Mouse (Mus musculus) 3T3-L1 (cell line): ENCODE results near the gene Basp1.
"Not testable (repeated sequence)": the region's sequence is repeated elsewhere in the genome, so short reads cannot be mapped to it uniquely, and the experiment has no call there.

Source experiments
- DNase-seq: peaks from one replicate; pipeline ENCODE4 v3.0.0-alpha.2; 2015; ENCODE audit warnings: low read depth, low spot score

The Basp1 gene

GRCm38 (mm10) chr15:25413378-25413901, at the start of gene Basp1:
Gene Basp1 (minus strand): TSS chr15:25413764.
- DNase-seq = peak; percentile 58

GRCm38 (mm10) chr15:25463076-25463475, 49.5 kb upstream of the Basp1 start:
- not testable (repeated sequence) for DNase-seq

GRCm38 (mm10) chr15:25462056-25462762, 48.6 kb upstream of the Basp1 start:
- no peak for DNase-seq

- DNase-seq = peak; percentile 69
These were observed 46.3 kb upstream of the Basp1 start for GRCm38 (mm10) chr15:25459901-25460300.

GRCm38 (mm10) chr15:25457421-25457820, 43.9 kb upstream of the Basp1 start:
- DNase-seq = peak; percentile 64

- no peak for DNase-seq
These were observed 40.0 kb upstream of the Basp1 start for GRCm38 (mm10) chr15:25453538-25453937.

- DNase-seq = peak; percentile 61
These were observed 35.8 kb upstream of the Basp1 start for GRCm38 (mm10) chr15:25449348-25449747.

GRCm38 (mm10) chr15:25448703-25449340, 35.3 kb upstream of the Basp1 start:
- DNase-seq = peak; percentile 86

GRCm38 (mm10) chr15:25447136-25447535, 33.6 kb upstream of the Basp1 start:
- DNase-seq = no peak

GRCm38 (mm10) chr15:25446155-25446487, 32.6 kb upstream of the Basp1 start:
- DNase-seq = no peak

- no peak for DNase-seq
These were observed 32.0 kb upstream of the Basp1 start for GRCm38 (mm10) chr15:25445361-25446154.

GRCm38 (mm10) chr15:25444208-25444607, 30.6 kb upstream of the Basp1 start:
- DNase-seq = peak; percentile 56

GRCm38 (mm10) chr15:25443140-25443790, 29.7 kb upstream of the Basp1 start:
- DNase-seq = no peak

GRCm38 (mm10) chr15:25441868-25442185, 28.3 kb upstream of the Basp1 start:
- no peak for DNase-seq

- DNase-seq = peak; percentile 86
These were observed 27.7 kb upstream of the Basp1 start for GRCm38 (mm10) chr15:25440991-25441867.

GRCm38 (mm10) chr15:25440317-25440716, 26.8 kb upstream of the Basp1 start:
- DNase-seq = no peak

- DNase-seq = no peak
These were observed 18.8 kb upstream of the Basp1 start for GRCm38 (mm10) chr15:25432341-25432740.

- no peak for DNase-seq
These were observed 16.6 kb upstream of the Basp1 start for GRCm38 (mm10) chr15:25430167-25430566.

GRCm38 (mm10) chr15:25429007-25429406, 15.4 kb upstream of the Basp1 start:
- DNase-seq = no peak

- DNase-seq = peak; percentile 84
These were observed 15.0 kb upstream of the Basp1 start for GRCm38 (mm10) chr15:25428551-25428950.

- peak; percentile 33 for DNase-seq
These were observed 6.7 kb upstream of the Basp1 start for GRCm38 (mm10) chr15:25420266-25420665.
